Comparison of ENCODE assay signal across 14 mouse cellular contexts in genomic region chr8:126508221-126508620, GRCm38 (mm10).
"Had no signal": no experiment of that assay in that cellular context is flagged by ENCODE, and none has a peak within 500 bp of the region (broad histone marks: within the 10 kb centered on the region; RNA-seq: fewer than 3 reads in every experiment).

No protein-coding gene starts in this region.

- DNase-seq: heart, postnatal 36 days; heart, postnatal 4 days; kidney, adult 11 months; kidney, adult 18-20 months; kidney, adult 2 months; kidney, adult 8-10 months; kidney, adult 9 months; kidney, postnatal 10 days; kidney, postnatal 14 days; kidney, postnatal 25 days; kidney, postnatal 36 days; kidney, postnatal 4 days; layer of hippocampus, adult 9-11 months; layer of hippocampus, postnatal 36 days had no signal
